Mouse (Mus musculus) MEL (cell line): Measurements from ENCODE around the gene Serinc3. TPM values are rescaled to one million over a fixed set of nuclear protein-coding genes. Genes with fewer than 3 reads are reported as not detected.

Experiments used
- DNase-seq: peaks from one replicate; pipeline ENCODE4 v3.0.0; 2011; ENCODE audit warnings: low read depth, low spot score
- H3K27ac ChIP-seq: 2 replicates; pipeline ENCODE4 v1.5.1; 2012; ENCODE audit warnings: low read depth, mild to moderate bottlenecking, control low read depth, low read length, moderate library complexity; ENCODE audit not compliant: control insufficient read depth
- H3K27me3 ChIP-seq, 2 experiments: fragments of 150-350 bp in 1 of 2; sonication (generic) in 1 of 2; 2 replicates each; pipeline ENCODE4 v1.6.1; 2012; ENCODE audit warnings: low read length in 2 of 2, mild to moderate bottlenecking in 2 of 2, improper control_type of control experiment in 1 of 2, moderate library complexity in 1 of 2; ENCODE audit not compliant: insufficient read depth in 2 of 2, control insufficient read depth in 1 of 2
- H3K36me3 ChIP-seq, 2 experiments: 2 replicates each; pipeline ENCODE4 v1.6.1; 2012 to 2014; ENCODE audit warnings: low read length in 2 of 2, improper control_type of control experiment in 1 of 2, inconsistent platforms in 1 of 2, mild to moderate bottlenecking in 1 of 2; ENCODE audit not compliant: insufficient read depth in 2 of 2, control insufficient read depth in 1 of 2
- H3K4me1 ChIP-seq, 2 experiments: fragments of 150-350 bp in 1 of 2; sonication (generic) in 1 of 2; 2 replicates each; pipeline ENCODE4 v1.6.1; 2012; ENCODE audit warnings: low read length in 2 of 2, improper control_type of control experiment in 1 of 2, mild to moderate bottlenecking in 1 of 2; ENCODE audit not compliant: insufficient read depth in 2 of 2, control insufficient read depth in 1 of 2
- H3K4me3 ChIP-seq, 2 experiments: fragments of 150-350 bp in 1 of 2; sonication (generic) in 1 of 2; 2 replicates each; pipeline ENCODE4 v1.5.1; 2012; ENCODE audit warnings: low read depth in 2 of 2, low read length in 2 of 2, mild to moderate bottlenecking in 2 of 2, moderate library complexity in 2 of 2, control low read depth in 1 of 2, improper control_type of control experiment in 1 of 2; ENCODE audit not compliant: control insufficient read depth in 1 of 2, insufficient read depth in 1 of 2
- H3K79me2 ChIP-seq: 2 replicates; pipeline ENCODE4 v1.6.1; 2012; ENCODE audit warnings: mild to moderate bottlenecking, low read length, moderate library complexity; ENCODE audit not compliant: control insufficient read depth, poor library complexity, insufficient read depth
- H3K9ac ChIP-seq: 2 replicates; pipeline ENCODE4 v1.6.1; 2012; ENCODE audit warnings: low read depth, mild to moderate bottlenecking, control low read depth, low read length, moderate library complexity; ENCODE audit not compliant: control insufficient read depth, poor library complexity, severe bottlenecking
- H3K9me3 ChIP-seq: fragments of 150-350 bp; sonication (generic); replicated peaks from 2 replicates; pipeline ENCODE4 v1.6.1; 2012; ENCODE audit warnings: mild to moderate bottlenecking, low read length, improper control_type of control experiment, moderate library complexity; ENCODE audit not compliant: insufficient read depth
- BHLHE40 ChIP-seq: IDR thresholded peaks from 2 replicates; pipeline ENCODE4 v1.6.1; 2012; ENCODE audit warnings: low read depth, mild to moderate bottlenecking, inconsistent platforms, low read length, improper control_type of control experiment, borderline replicate concordance
- CHD2 ChIP-seq: IDR thresholded peaks from 2 replicates; pipeline ENCODE4 v1.6.1; 2011; ENCODE audit warnings: low read length, improper control_type of control experiment
- CTCF ChIP-seq, 3 experiments: IDR thresholded peaks in 2 of 3; conservative IDR thresholded peaks in 1 of 3; 2 replicates each; pipeline ENCODE4 v1.5.1; 2011 to 2012; ENCODE audit warnings: low read length in 3 of 3, low read depth in 2 of 3, mild to moderate bottlenecking in 2 of 3, improper control_type of control experiment in 1 of 3, inconsistent platforms in 1 of 3, mixed read lengths in 1 of 3, moderate library complexity in 1 of 3; ENCODE audit not compliant: control insufficient read depth in 1 of 3, insufficient read depth in 1 of 3, poor library complexity in 1 of 3, severe bottlenecking in 1 of 3
- JUND ChIP-seq: IDR thresholded peaks from 2 replicates; pipeline ENCODE4 v1.6.1; 2011; ENCODE audit warnings: low read depth, mild to moderate bottlenecking, improper control_type of control experiment, low read length
- MAFK ChIP-seq: IDR thresholded peaks from 2 replicates; pipeline ENCODE4 v1.6.1; 2011; ENCODE audit warnings: low read depth, mild to moderate bottlenecking, low read length, improper control_type of control experiment, borderline replicate concordance
- MAZ ChIP-seq: IDR thresholded peaks from 2 replicates; pipeline ENCODE4 v1.6.1; 2012; ENCODE audit warnings: low read depth, mild to moderate bottlenecking, inconsistent platforms, low read length, improper control_type of control experiment
- MEF2A ChIP-seq: IDR thresholded peaks from 2 replicates; pipeline ENCODE4 v1.6.1; 2014; ENCODE audit warnings: low read depth, mild to moderate bottlenecking, inconsistent platforms, low read length, improper control_type of control experiment; ENCODE audit not compliant: poor library complexity, insufficient replicate concordance, severe bottlenecking; ENCODE audit errors: extremely low read depth
- NELFE ChIP-seq: IDR thresholded peaks from 2 replicates; pipeline ENCODE4 v1.6.1; 2011; ENCODE audit warnings: low read depth, low read length, improper control_type of control experiment
- POLR2A ChIP-seq, 2 experiments: IDR thresholded peaks; 2 replicates each; pipeline ENCODE4 v1.6.1; 2011 to 2012; ENCODE audit warnings: low read length in 2 of 2, mild to moderate bottlenecking in 2 of 2, control low read depth in 1 of 2, improper control_type of control experiment in 1 of 2, low read depth in 1 of 2, moderate library complexity in 1 of 2; ENCODE audit not compliant: control insufficient read depth in 1 of 2, insufficient read depth in 1 of 2, poor library complexity in 1 of 2
- POLR2AphosphoS2 ChIP-seq: IDR thresholded peaks from 2 replicates; pipeline ENCODE4 v1.6.1; 2011; ENCODE audit warnings: low read length, improper control_type of control experiment
- POLR2AphosphoS5 ChIP-seq: IDR thresholded peaks from 2 replicates; pipeline ENCODE4 v1.6.1; 2012; ENCODE audit warnings: low read depth, borderline replicate concordance, mild to moderate bottlenecking, inconsistent platforms, low read length, moderate library complexity, mixed read lengths
- RAD21 ChIP-seq: IDR thresholded peaks from 2 replicates; pipeline ENCODE4 v1.6.1; 2011; ENCODE audit warnings: mild to moderate bottlenecking, low read depth, low read length, improper control_type of control experiment
- RCOR1 ChIP-seq: IDR thresholded peaks from 2 replicates; pipeline ENCODE4 v1.6.1; 2012; ENCODE audit warnings: low read depth, mild to moderate bottlenecking, inconsistent platforms, low read length, improper control_type of control experiment
- SMC3 ChIP-seq: IDR thresholded peaks from 2 replicates; pipeline ENCODE4 v1.6.1; 2011; ENCODE audit warnings: low read depth, low read length, improper control_type of control experiment
- TBP ChIP-seq: IDR thresholded peaks from 2 replicates; pipeline ENCODE4 v1.8.0; 2011; ENCODE audit warnings: low read depth, low read length, improper control_type of control experiment
- USF2 ChIP-seq, 2 experiments: IDR thresholded peaks; 2 replicates each; pipeline ENCODE4 v1.6.1; 2011 to 2012; ENCODE audit warnings: improper control_type of control experiment in 2 of 2, low read length in 2 of 2, borderline replicate concordance in 1 of 2, inconsistent platforms in 1 of 2, low read depth in 1 of 2, mild to moderate bottlenecking in 1 of 2; ENCODE audit not compliant: insufficient read depth in 1 of 2
- ZMIZ1 ChIP-seq: IDR thresholded peaks from 2 replicates; pipeline ENCODE4 v1.6.1; 2012; ENCODE audit warnings: low read depth, mild to moderate bottlenecking, inconsistent platforms, low read length, improper control_type of control experiment, moderate library complexity
- ZNF384 ChIP-seq: IDR thresholded peaks from 2 replicates; pipeline ENCODE4 v1.6.1; 2012; ENCODE audit warnings: low read depth, mild to moderate bottlenecking, inconsistent platforms, low read length, improper control_type of control experiment
- polyA plus RNA-seq, 2 experiments: library from polyadenylated mRNA; stranded (reverse) in 1 of 2; unstranded in 1 of 2; fragments of >175 nt in 1 of 2; fragments of >200 nt in 1 of 2; gene quantifications; 2 replicates each; pipeline versions ENCODE4 v1.2.1 to v1.2.4; 2012; ENCODE audit warnings: low replicate concordance in 2 of 2, low read depth in 1 of 2; ENCODE audit not compliant: insufficient read length in 2 of 2, insufficient read depth in 1 of 2, missing spikeins in 1 of 2
- total RNA-seq: library from RNA; depleted of rRNA; stranded (reverse); fragments of 300-350 nt; gene quantifications from 2 replicates; pipeline ENCODE4 v1.2.3, GENCODE M21; 2012

The Serinc3 gene
- total and polyA plus RNA-seq, 3 experiments, result 348 to 650 (median 637) TPM

- H3K4me3 ChIP-seq, result no peak overlapping the region
- peaks cover 0 to 11% of the 10 kb centered on the region in 2 experiments; a peak in 2 of 4 replicates for H3K36me3 ChIP-seq
- H3K9ac ChIP-seq, result no peak overlapping the region
- H3K27ac ChIP-seq, result no peak overlapping the region
- no peaks in the 10 kb centered on the region for H3K4me1 ChIP-seq
- H3K27me3 ChIP-seq, result no peaks in the 10 kb centered on the region
- TF ChIP-seq RAD21 (no peak), POLR2AphosphoS2 (no peak), ZMIZ1 (no peak), MAZ (no peak), CTCF (IDR thresholded peaks at IDR 0.05 in 2 of 3, conservative IDR thresholded peaks at IDR 0.05 in 1 of 3; ENCODE audit: control insufficient read depth in 1 of 3, insufficient read depth in 1 of 3, low read depth in 2 of 3, low read length in 3 of 3, poor library complexity in 1 of 3, severe bottlenecking in 1 of 3) (no peak), JUND (no peak), ZNF384 (no peak), NELFE (no peak), RCOR1 (no peak)
- H3K9me3 ChIP-seq, result no peaks in the 10 kb centered on the region
- no peak for DNase-seq
- H3K79me2 ChIP-seq, result no peaks in the 10 kb centered on the region
Measured at GRCm38 (mm10) chr2:163615401-163615800, 29.5 kb downstream of the Serinc3 start.

GRCm38 (mm10) chr2:163613990-163614389 lies 30.9 kb downstream of the Serinc3 start:
- no peak overlapping the region for H3K9ac ChIP-seq
- H3K79me2 ChIP-seq, result no peaks in the 10 kb centered on the region
- H3K36me3 ChIP-seq, result peaks cover 0 to 3% of the 10 kb centered on the region in 2 experiments; a peak in 1 of 4 replicates
- no peak for DNase-seq
- no peak overlapping the region for H3K27ac ChIP-seq
- TF ChIP-seq MEF2A, result no peak
- peak in 2 of 3 experiments; percentile 17 to 25; a peak in 2 of 6 replicates for TF ChIP-seq CTCF (IDR thresholded peaks at IDR 0.05 in 2 of 3, conservative IDR thresholded peaks at IDR 0.05 in 1 of 3; ENCODE audit: control insufficient read depth in 1 of 3, insufficient read depth in 1 of 3, low read depth in 2 of 3, low read length in 3 of 3, poor library complexity in 1 of 3, severe bottlenecking in 1 of 3)
- TF ChIP-seq SMC3, result peak; percentile 16; the same call in 1 of the 2 replicates
- no peaks in the 10 kb centered on the region for H3K27me3 ChIP-seq
- H3K4me3 ChIP-seq, result no peak overlapping the region
- H3K4me1 ChIP-seq, result no peaks in the 10 kb centered on the region; a peak in 1 of 4 replicates
- no peaks in the 10 kb centered on the region for H3K9me3 ChIP-seq

- Histone ChIP-seq H3K9me3 (no peaks in the 10 kb centered on the region), H3K27me3 (no peaks in the 10 kb centered on the region), H3K4me3 (no peak overlapping the region), H3K9ac (no peak overlapping the region), H3K36me3 (peaks cover 0 to 3% of the 10 kb centered on the region in 2 experiments; a peak in 1 of 4 replicates), H3K27ac (no peak overlapping the region), H3K79me2 (no peaks in the 10 kb centered on the region), H3K4me1 (no peaks in the 10 kb centered on the region; a peak in 1 of 4 replicates)
- DNase-seq, result no peak
- TF ChIP-seq POLR2A (IDR thresholded peaks at IDR 0.05; ENCODE audit: control insufficient read depth in 1 of 2, insufficient read depth in 1 of 2, low read depth in 1 of 2, low read length in 2 of 2, poor library complexity in 1 of 2), result no peak; a peak in 1 of 4 replicates
- no peak for TF ChIP-seq USF2 (IDR thresholded peaks at IDR 0.05; ENCODE audit: borderline replicate concordance in 1 of 2, insufficient read depth in 1 of 2, low read depth in 1 of 2, low read length in 2 of 2)
- no peak for TF ChIP-seq CHD2
- no peak for TF ChIP-seq MAFK
- TF ChIP-seq TBP, result no peak
- no peak for TF ChIP-seq BHLHE40
- no peak; the same call in 1 of the 2 replicates for TF ChIP-seq POLR2AphosphoS2
- peak; percentile 81; the same call in 1 of the 2 replicates for TF ChIP-seq POLR2AphosphoS5
Measured at GRCm38 (mm10) chr2:163613206-163613605, 31.7 kb downstream of the Serinc3 start.
